Mouse (Mus musculus) stomach, embryonic 15.5 days (tissue): ENCODE measurements at regions not wholly inside any gene's neighbourhood (a gene's known extent, or its start where the extent isn't known, plus 50 kb on each side); places are given as distances from the start of the nearest gene placed in this dataset.

Experiments used
- ATAC-seq: fragments of 200-750 bp; cut with Nextera tagmentation; 2 replicates; pipeline ENCODE4 v1.8.0; 2017; ENCODE audit warnings: low read depth, moderate number of reproducible peaks, moderate TSS enrichment; ENCODE audit not compliant: insufficient read depth, low FRiP score
- H3K27ac ChIP-seq: fragments of 300-500 bp; sonication (generic); 2 replicates; pipeline ENCODE4 v1.5.1; 2015; ENCODE audit warnings: mild to moderate bottlenecking, inconsistent platforms
- H3K27me3 ChIP-seq: fragments of 300-500 bp; sonication (generic); replicated peaks from 2 replicates; pipeline ENCODE4 v1.6.1; 2015; ENCODE audit warnings: inconsistent platforms
- H3K36me3 ChIP-seq: fragments of 300-500 bp; sonication (generic); 2 replicates; pipeline ENCODE4 v1.6.1; 2015; ENCODE audit warnings: inconsistent platforms
- H3K4me1 ChIP-seq: fragments of 300-500 bp; sonication (generic); 2 replicates; pipeline ENCODE4 v1.6.1; 2015; ENCODE audit warnings: inconsistent platforms
- H3K4me2 ChIP-seq: fragments of 300-500 bp; sonication (generic); 2 replicates; pipeline ENCODE4 v1.6.1; 2015; ENCODE audit warnings: mild to moderate bottlenecking, inconsistent platforms
- H3K4me3 ChIP-seq: fragments of 300-500 bp; sonication (generic); replicated peaks from 2 replicates; pipeline ENCODE4 v1.5.1; 2015; ENCODE audit warnings: inconsistent platforms
- H3K9ac ChIP-seq: fragments of 300-500 bp; sonication (generic); 2 replicates; pipeline ENCODE4 v1.6.1; 2015; ENCODE audit warnings: inconsistent platforms
- H3K9me3 ChIP-seq: fragments of 300-500 bp; sonication (generic); 2 replicates; pipeline ENCODE4 v1.6.1; 2016; ENCODE audit warnings: inconsistent platforms
- WGBS: fragments of 180-500 bp; shearing (Covaris S2); methylation state at CpG from one replicate; pipeline ENCODE4 v1.1.7; 2015; 5-methylcytosine and 5-hydroxymethylcytosine counted together

GRCm38 (mm10) chr19:56087127-56087526 lies 199.8 kb upstream of the Habp2 start:
- H3K27ac ChIP-seq = no peak overlapping the region
- H3K27me3 ChIP-seq = no peaks in the 10 kb centered on the region
- H3K9me3 ChIP-seq = no peaks in the 10 kb centered on the region
- no peak overlapping the region for H3K4me3 ChIP-seq
- WGBS = 78% methylated on average over 6 of the region's 6 CpGs
- H3K36me3 ChIP-seq = no peaks in the 10 kb centered on the region
- no peak overlapping the region for H3K4me2 ChIP-seq
- H3K4me1 ChIP-seq = no peaks in the 10 kb centered on the region
- ATAC-seq = no peak
- H3K9ac ChIP-seq = no peak overlapping the region

- Histone ChIP-seq H3K4me3 (no peak overlapping the region), H3K27ac (no peak overlapping the region), H3K27me3 (no peaks in the 10 kb centered on the region), H3K9me3 (no peaks in the 10 kb centered on the region), H3K9ac (no peak overlapping the region), H3K36me3 (no peaks in the 10 kb centered on the region), H3K4me1 (no peaks in the 10 kb centered on the region), H3K4me2 (no peak overlapping the region)
- 70% methylated on average over 17 of the region's 17 CpGs for whole genome bisulfite sequencing
- ATAC-seq = no peak
These were observed 197.1 kb upstream of the Habp2 start for GRCm38 (mm10) chr19:56089795-56090375.

- Histone ChIP-seq H3K27me3 (no peaks in the 10 kb centered on the region), H3K4me1 (no peaks in the 10 kb centered on the region), H3K4me2 (no peak overlapping the region), H3K9me3 (no peaks in the 10 kb centered on the region), H3K27ac (no peak overlapping the region), H3K9ac (no peak overlapping the region), H3K4me3 (no peak overlapping the region), H3K36me3 (no peaks in the 10 kb centered on the region)
- WGBS = 87% methylated on average over 5 of the region's 5 CpGs
- ATAC-seq = no peak
These were observed 195.4 kb upstream of the Habp2 start for GRCm38 (mm10) chr19:56091581-56091980.

DNA sequence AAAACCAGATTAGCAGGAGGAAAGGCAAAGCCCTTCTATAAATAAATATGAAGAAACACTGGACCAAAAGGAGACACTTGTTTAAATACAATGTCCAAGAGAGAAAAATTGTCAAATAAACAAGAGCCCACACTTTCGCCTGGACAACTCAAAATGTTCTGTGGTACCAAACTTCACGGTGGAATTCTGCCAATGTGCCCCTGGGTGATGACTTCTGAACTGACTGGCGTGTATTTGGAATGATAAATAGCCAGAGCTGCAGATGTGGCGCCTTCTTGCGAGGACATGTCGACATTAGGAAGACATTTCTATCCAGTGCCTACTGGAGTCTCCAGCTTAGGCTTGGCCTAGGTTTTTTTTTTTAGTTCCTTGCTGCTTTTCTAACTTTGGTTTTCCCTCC lies 191.1 kb upstream of the Habp2 start:
- H3K9ac ChIP-seq = no peak overlapping the region
- no peak for ATAC-seq
- no peak overlapping the region for H3K4me3 ChIP-seq
- no peaks in the 10 kb centered on the region for H3K9me3 ChIP-seq
- H3K27me3 ChIP-seq = no peaks in the 10 kb centered on the region
- peak overlapping the region; percentile 59; the same call in 1 of the 2 replicates for H3K27ac ChIP-seq
- WGBS = 38% methylated on average over 6 of the region's 6 CpGs
- H3K36me3 ChIP-seq = no peaks in the 10 kb centered on the region
- no peak overlapping the region for H3K4me2 ChIP-seq
- H3K4me1 ChIP-seq = no peaks in the 10 kb centered on the region

- Histone ChIP-seq H3K4me1 (no peaks in the 10 kb centered on the region), H3K4me3 (no peak overlapping the region), H3K9me3 (no peaks in the 10 kb centered on the region), H3K4me2 (no peak overlapping the region), H3K9ac (no peak overlapping the region), H3K27me3 (no peaks in the 10 kb centered on the region), H3K27ac (no peak overlapping the region), H3K36me3 (no peaks in the 10 kb centered on the region)
- 84% methylated on average over 9 of the region's 9 CpGs for WGBS
- ATAC-seq = no peak
These were observed 187.2 kb upstream of the Habp2 start for GRCm38 (mm10) chr19:56099725-56100124.

DNA sequence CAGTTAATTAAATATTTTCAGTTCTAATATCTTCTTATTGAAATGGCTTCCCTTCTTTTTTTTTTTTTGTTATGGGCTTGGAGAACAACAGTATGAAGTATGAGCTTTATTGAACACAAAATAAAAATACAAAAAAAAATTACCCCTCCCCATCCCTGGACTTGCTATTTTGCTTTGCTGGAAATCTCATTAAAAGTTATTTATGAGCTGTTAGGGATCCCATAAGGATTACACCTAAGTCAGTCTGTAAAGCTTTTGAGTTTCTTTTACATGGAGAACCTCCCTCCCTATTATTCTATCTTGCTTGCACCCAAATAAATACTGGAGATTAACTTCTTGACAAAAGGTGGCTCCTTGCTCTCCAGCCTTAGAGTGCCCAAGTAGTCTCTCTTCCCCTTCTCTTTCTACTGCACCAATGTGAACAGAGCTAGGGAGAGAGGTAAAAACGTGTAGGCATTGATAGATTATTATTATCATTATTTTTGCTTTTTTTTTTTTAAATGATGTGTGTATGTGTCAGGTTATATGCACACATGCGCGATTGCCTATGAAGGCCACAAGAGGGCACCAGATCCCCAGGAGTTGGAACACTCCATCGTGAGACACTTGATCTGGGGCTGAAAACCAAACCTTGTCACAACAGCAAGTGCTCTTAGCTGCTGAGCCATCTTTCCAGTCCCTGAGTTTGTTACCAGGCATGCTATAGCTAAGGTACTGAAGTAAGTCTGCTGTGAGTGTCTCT lies 186.6 kb upstream of the Habp2 start:
- H3K4me1 ChIP-seq = no peaks in the 10 kb centered on the region
- no peak overlapping the region for H3K4me3 ChIP-seq
- no peak overlapping the region for H3K9ac ChIP-seq
- H3K4me2 ChIP-seq = no peak overlapping the region
- no peaks in the 10 kb centered on the region for H3K27me3 ChIP-seq
- no peaks in the 10 kb centered on the region for H3K36me3 ChIP-seq
- WGBS = 71% methylated on average over 4 of the region's 4 CpGs
- H3K27ac ChIP-seq = no peak overlapping the region
- H3K9me3 ChIP-seq = no peaks in the 10 kb centered on the region
- no peak for ATAC-seq

GRCm38 (mm10) chr19:56102454-56103080 lies 184.4 kb upstream of the Habp2 start:
- Histone ChIP-seq H3K36me3 (no peaks in the 10 kb centered on the region), H3K9me3 (no peaks in the 10 kb centered on the region), H3K27me3 (no peaks in the 10 kb centered on the region), H3K9ac (no peak overlapping the region), H3K4me2 (no peak overlapping the region), H3K4me1 (no peaks in the 10 kb centered on the region), H3K27ac (0 out of 2 replicates have a peak overlapping the region, but pooled peaks have one; percentile 13), H3K4me3 (no peak overlapping the region)
- peak; percentile 60; the same call in 1 of the 2 replicates for ATAC-seq
- 41% methylated on average over 7 of the region's 7 CpGs for WGBS

DNA sequence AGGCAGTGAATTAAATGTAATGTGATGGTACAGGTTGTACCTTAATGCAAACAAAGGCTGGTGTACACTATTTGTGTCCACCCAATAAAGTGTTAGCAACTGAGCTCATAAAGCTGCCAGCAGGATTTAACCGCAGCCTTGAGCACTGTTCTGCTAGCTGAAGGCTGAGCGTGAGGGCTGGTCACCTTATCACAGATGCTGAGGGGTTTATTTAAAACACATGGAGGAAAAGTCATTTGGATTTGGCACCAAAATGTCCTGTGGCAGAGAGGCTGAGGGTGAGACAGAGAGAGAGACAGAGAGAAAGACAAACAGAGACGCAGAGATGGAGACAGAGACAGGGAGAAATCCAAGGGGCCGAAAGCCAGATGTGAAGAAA lies 181.9 kb upstream of the Habp2 start:
- Histone ChIP-seq H3K27me3 (no peaks in the 10 kb centered on the region), H3K9ac (no peak overlapping the region), H3K4me1 (no peaks in the 10 kb centered on the region), H3K36me3 (no peaks in the 10 kb centered on the region), H3K27ac (no peak overlapping the region), H3K4me3 (no peak overlapping the region), H3K4me2 (no peak overlapping the region), H3K9me3 (no peaks in the 10 kb centered on the region)
- no peak for ATAC-seq
- 76% methylated on average over 4 of the region's 4 CpGs for WGBS

DNA sequence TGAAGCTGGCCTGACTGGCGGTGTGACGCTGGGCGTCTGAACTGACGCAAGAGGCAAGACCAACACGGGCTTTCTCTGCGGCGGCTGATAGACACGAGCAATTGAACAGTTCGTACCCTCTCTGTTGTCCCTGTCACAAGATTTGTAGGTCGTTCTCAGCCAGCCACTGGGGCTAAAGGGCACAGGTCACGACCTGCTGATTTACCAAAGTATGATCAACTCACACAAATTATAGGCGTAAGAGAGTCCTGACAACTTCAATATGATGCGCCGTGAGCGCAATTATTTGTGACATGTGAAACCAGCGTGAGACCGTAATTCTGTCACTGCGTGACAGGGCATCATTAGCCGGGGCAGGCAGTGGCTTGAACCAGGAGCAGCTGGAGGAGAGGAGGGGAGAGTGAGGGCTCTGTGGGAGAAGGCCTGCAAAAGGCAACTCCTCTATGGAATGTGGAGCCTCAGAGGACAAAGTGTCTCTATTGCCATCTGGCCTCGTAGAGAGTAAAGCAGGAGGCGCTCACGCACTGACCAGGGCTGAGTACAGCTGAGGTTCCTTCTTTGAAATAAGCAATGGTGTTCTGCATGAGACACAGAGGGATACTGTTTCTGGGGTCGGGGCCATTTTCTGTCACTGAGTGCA lies 181.4 kb upstream of the Habp2 start:
- ATAC-seq = no peak; the same call in 1 of the 2 replicates
- H3K4me2 ChIP-seq = no peak overlapping the region

GRCm38 (mm10) chr19:56108796-56109195 lies 178.1 kb upstream of the Habp2 start:
- WGBS = 67% methylated on average over 6 of the region's 6 CpGs

More for the DNA sequence above, 181.4 kb upstream of the Habp2 start:
- Histone ChIP-seq H3K9ac (no peak overlapping the region), H3K4me1 (no peaks in the 10 kb centered on the region), H3K36me3 (no peaks in the 10 kb centered on the region), H3K27ac (no peak overlapping the region), H3K4me3 (no peak overlapping the region), H3K9me3 (no peaks in the 10 kb centered on the region), H3K27me3 (no peaks in the 10 kb centered on the region)
- WGBS = 59% methylated on average over 23 of the region's 23 CpGs

GRCm38 (mm10) chr19:56115552-56116284 lies 171.2 kb upstream of the Habp2 start:
- peaks cover 9% of the 10 kb centered on the region; the same call in 1 of the 2 replicates for H3K4me1 ChIP-seq
- no peaks in the 10 kb centered on the region for H3K27me3 ChIP-seq
- peak overlapping the region; percentile 87 for H3K27ac ChIP-seq
- no peak overlapping the region for H3K9ac ChIP-seq
- H3K4me3 ChIP-seq = no peak overlapping the region
- ATAC-seq = no peak; the same call in 1 of the 2 replicates
- 0 out of 2 replicates have a peak overlapping the region, but pooled peaks have one; percentile 19 for H3K4me2 ChIP-seq
- 15% methylated on average over 10 of the region's 15 CpGs for WGBS
- no peaks in the 10 kb centered on the region for H3K9me3 ChIP-seq
- H3K36me3 ChIP-seq = no peaks in the 10 kb centered on the region

More at GRCm38 (mm10) chr19:56108796-56109195, 178.1 kb upstream of the Habp2 start:
- Histone ChIP-seq H3K9me3 (no peaks in the 10 kb centered on the region), H3K27ac (no peak overlapping the region), H3K36me3 (no peaks in the 10 kb centered on the region), H3K4me1 (0 out of 2 replicates have a peak, but pooled peaks cover 2% of the 10 kb centered on the region), H3K4me2 (no peak overlapping the region), H3K27me3 (no peaks in the 10 kb centered on the region), H3K9ac (no peak overlapping the region), H3K4me3 (no peak overlapping the region)
- no peak for ATAC-seq
